Mouse (Mus musculus): Measurements from ENCODE around the gene Nat9. TPM values are rescaled to one million over a fixed set of nuclear protein-coding genes. Genes with fewer than 3 reads are reported as not detected.

Nat9 gene
- polyA plus RNA-seq, 1 experiment from 2014 or later: 20.8 TPM

GRCm38 (mm10) chr11:115157933-115158719 is 29.5 kb downstream of the Nat9 start:
- H3K27me3 ChIP-seq (ENCODE audit: control insufficient read depth, insufficient read depth, low read length): peaks cover 37% of the 10 kb centered on the region
- H3K4me3 ChIP-seq (ENCODE audit: low read length): no peak overlapping the region
- peak overlapping the region; percentile 36 for H3K4me2 ChIP-seq (ENCODE audit: low read depth, low read length)
- no peaks in the 10 kb centered on the region; the same call in 1 of the 2 replicates for H3K9me3 ChIP-seq (replicated peaks; ENCODE audit: control insufficient read depth, low read length)
- 17% methylated on average over 12 of the region's 12 CpGs for WGBS
- peaks cover 25% of the 10 kb centered on the region for H3K4me1 ChIP-seq (ENCODE audit: control insufficient read depth, insufficient read depth, low read length)
- H3K27ac ChIP-seq (ENCODE audit: low read length): peak overlapping the region; percentile 34
- ATAC-seq (replicated peaks; ENCODE audit: extremely low read depth, insufficient read depth, low FRiP score): no peak
- peak overlapping the region; percentile 12; the same call in 1 of the 2 replicates for H3K9ac ChIP-seq (ENCODE audit: low read length)
- H3K36me3 ChIP-seq (ENCODE audit: control insufficient read depth, insufficient read depth): no peaks in the 10 kb centered on the region

GRCm38 (mm10) chr11:115155053-115155634 is 32.5 kb downstream of the Nat9 start:
- ATAC-seq (replicated peaks; ENCODE audit: extremely low read depth, insufficient read depth, low FRiP score): no peak
- H3K4me1 ChIP-seq (ENCODE audit: control insufficient read depth, insufficient read depth, low read length): peaks cover 16% of the 10 kb centered on the region; the same call in 1 of the 2 replicates
- WGBS: 5% methylated on average over 5 of the region's 5 CpGs
- no peaks in the 10 kb centered on the region for H3K36me3 ChIP-seq (ENCODE audit: control insufficient read depth, insufficient read depth)
- H3K27ac ChIP-seq (ENCODE audit: low read length): no peak overlapping the region
- H3K4me3 ChIP-seq (ENCODE audit: low read length): no peak overlapping the region
- no peaks in the 10 kb centered on the region; the same call in 1 of the 2 replicates for H3K9me3 ChIP-seq (replicated peaks; ENCODE audit: control insufficient read depth, low read length)
- H3K9ac ChIP-seq (ENCODE audit: low read length): no peak overlapping the region
- H3K27me3 ChIP-seq (ENCODE audit: control insufficient read depth, insufficient read depth, low read length): peaks cover 44% of the 10 kb centered on the region
- H3K4me2 ChIP-seq (ENCODE audit: low read depth, low read length): no peak overlapping the region

GRCm38 (mm10) chr11:115153699-115154292 is 33.9 kb downstream of the Nat9 start:
- peak; percentile 57 for ATAC-seq (replicated peaks; ENCODE audit: extremely low read depth, insufficient read depth, low FRiP score)
- Histone ChIP-seq H3K4me2 (ENCODE audit: low read depth, low read length) (peak overlapping the region; percentile 61), H3K36me3 (ENCODE audit: control insufficient read depth, insufficient read depth) (no peaks in the 10 kb centered on the region), H3K27me3 (ENCODE audit: control insufficient read depth, insufficient read depth, low read length) (peaks cover 44% of the 10 kb centered on the region), H3K9me3 (replicated peaks; ENCODE audit: control insufficient read depth, low read length) (peaks cover 5% of the 10 kb centered on the region; the same call in 1 of the 2 replicates), H3K27ac (ENCODE audit: low read length) (no peak overlapping the region), H3K4me3 (ENCODE audit: low read length) (peak overlapping the region; percentile 44), H3K4me1 (ENCODE audit: control insufficient read depth, insufficient read depth, low read length) (peaks cover 16% of the 10 kb centered on the region; the same call in 1 of the 2 replicates), H3K9ac (ENCODE audit: low read length) (peak overlapping the region; percentile 22; the same call in 1 of the 2 replicates)
- under 1% methylated on average over 35 of the region's 35 CpGs for WGBS

DNA sequence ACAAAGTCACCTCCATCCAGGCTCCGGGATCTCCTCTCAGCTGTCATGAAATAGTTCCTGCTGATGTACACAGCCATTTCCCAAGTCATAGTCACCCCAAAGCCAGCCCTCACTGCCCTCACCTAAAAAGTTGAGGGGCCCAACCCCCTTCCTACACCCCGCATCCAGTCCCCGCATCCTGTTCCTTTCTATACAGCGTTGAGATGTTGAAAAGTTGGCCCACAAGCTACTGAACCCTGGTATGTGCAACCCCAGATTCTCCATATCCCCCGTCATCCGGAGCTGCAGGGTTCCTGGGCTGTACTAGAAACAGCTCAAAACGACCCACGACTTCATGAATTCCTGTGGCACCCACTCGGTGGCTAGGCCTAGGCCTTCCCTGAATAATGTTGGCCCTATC is 34.6 kb downstream of the Nat9 start:
- Histone ChIP-seq H3K36me3 (ENCODE audit: control insufficient read depth, insufficient read depth) (no peaks in the 10 kb centered on the region), H3K9ac (ENCODE audit: low read length) (no peak overlapping the region), H3K4me3 (ENCODE audit: low read length) (no peak overlapping the region), H3K27ac (ENCODE audit: low read length) (no peak overlapping the region), H3K4me1 (ENCODE audit: control insufficient read depth, insufficient read depth, low read length) (peaks cover 11% of the 10 kb centered on the region; the same call in 1 of the 2 replicates), H3K4me2 (ENCODE audit: low read depth, low read length) (no peak overlapping the region), H3K27me3 (ENCODE audit: control insufficient read depth, insufficient read depth, low read length) (peaks cover 44% of the 10 kb centered on the region), H3K9me3 (replicated peaks; ENCODE audit: control insufficient read depth, low read length) (peaks cover 5% of the 10 kb centered on the region; the same call in 1 of the 2 replicates)
- whole genome bisulfite sequencing: 68% methylated on average over 9 of the region's 9 CpGs
- ATAC-seq (replicated peaks; ENCODE audit: extremely low read depth, insufficient read depth, low FRiP score): no peak

DNA sequence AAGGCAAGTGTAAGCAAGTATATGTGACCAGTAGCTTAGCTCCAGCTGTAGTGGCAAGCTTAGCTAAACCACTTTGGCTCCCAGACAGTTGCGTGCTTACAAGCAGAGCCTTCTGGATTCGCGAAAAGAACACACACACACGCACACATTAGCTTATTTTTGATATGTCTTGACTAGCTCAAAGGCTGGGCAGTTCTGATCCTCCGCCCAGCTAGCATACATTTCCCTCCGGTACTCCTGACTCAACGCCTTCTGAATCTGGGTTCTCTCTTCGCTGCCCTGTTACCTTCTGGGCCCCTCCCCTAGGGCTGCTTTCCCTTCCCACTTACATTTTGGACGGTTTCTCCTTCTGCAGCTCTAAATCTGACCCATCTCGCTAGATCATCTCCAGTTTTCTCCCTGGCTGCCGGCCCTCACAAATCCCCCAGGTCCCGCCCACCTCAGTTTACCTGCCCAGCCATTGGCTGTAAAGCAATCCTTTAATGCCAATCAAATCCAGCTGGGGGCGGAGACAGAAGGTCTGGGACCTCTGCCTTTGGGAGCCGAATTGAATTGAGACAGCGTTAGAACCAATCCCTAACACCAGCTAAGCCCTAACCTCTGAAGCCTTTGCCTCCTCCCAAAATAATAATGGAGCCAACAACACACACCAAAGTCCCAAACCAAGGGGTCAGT is 35.8 kb downstream of the Nat9 start:
- no peak overlapping the region for H3K27ac ChIP-seq (ENCODE audit: low read length)
- peak overlapping the region; percentile 45 for H3K4me3 ChIP-seq (ENCODE audit: low read length)
- H3K9ac ChIP-seq (ENCODE audit: low read length): no peak overlapping the region
- H3K4me1 ChIP-seq (ENCODE audit: control insufficient read depth, insufficient read depth, low read length): peaks cover 11% of the 10 kb centered on the region; the same call in 1 of the 2 replicates
- peak; percentile 28; the same call in 1 of the 2 replicates for ATAC-seq (replicated peaks; ENCODE audit: extremely low read depth, insufficient read depth, low FRiP score)
- peaks cover 39% of the 10 kb centered on the region for H3K27me3 ChIP-seq (ENCODE audit: control insufficient read depth, insufficient read depth, low read length)
- WGBS: 5% methylated on average over 15 of the region's 15 CpGs
- peak overlapping the region; percentile 70 for H3K4me2 ChIP-seq (ENCODE audit: low read depth, low read length)
- no peaks in the 10 kb centered on the region for H3K36me3 ChIP-seq (ENCODE audit: control insufficient read depth, insufficient read depth)
- peaks cover 5% of the 10 kb centered on the region; the same call in 1 of the 2 replicates for H3K9me3 ChIP-seq (replicated peaks; ENCODE audit: control insufficient read depth, low read length)

GRCm38 (mm10) chr11:115150741-115151254 is 36.9 kb downstream of the Nat9 start:
- H3K4me1 ChIP-seq (ENCODE audit: control insufficient read depth, insufficient read depth, low read length): peaks cover 11% of the 10 kb centered on the region; the same call in 1 of the 2 replicates
- H3K9me3 ChIP-seq (replicated peaks; ENCODE audit: control insufficient read depth, low read length): peaks cover 5% of the 10 kb centered on the region; the same call in 1 of the 2 replicates
- no peak overlapping the region for H3K9ac ChIP-seq (ENCODE audit: low read length)
- H3K4me3 ChIP-seq (ENCODE audit: low read length): no peak overlapping the region
- peaks cover 29% of the 10 kb centered on the region for H3K27me3 ChIP-seq (ENCODE audit: control insufficient read depth, insufficient read depth, low read length)
- WGBS: 54% methylated on average over 6 of the region's 6 CpGs
- ATAC-seq (replicated peaks; ENCODE audit: extremely low read depth, insufficient read depth, low FRiP score): no peak
- H3K27ac ChIP-seq (ENCODE audit: low read length): no peak overlapping the region
- no peaks in the 10 kb centered on the region for H3K36me3 ChIP-seq (ENCODE audit: control insufficient read depth, insufficient read depth)
- H3K4me2 ChIP-seq (ENCODE audit: low read depth, low read length): no peak overlapping the region

GRCm38 (mm10) chr11:115147813-115148212 is 39.8 kb downstream of the Nat9 start:
- Histone ChIP-seq H3K4me3 (ENCODE audit: low read length) (no peak overlapping the region), H3K27ac (ENCODE audit: low read length) (no peak overlapping the region), H3K9me3 (replicated peaks; ENCODE audit: control insufficient read depth, low read length) (peaks cover 5% of the 10 kb centered on the region; the same call in 1 of the 2 replicates), H3K9ac (ENCODE audit: low read length) (no peak overlapping the region), H3K4me1 (ENCODE audit: control insufficient read depth, insufficient read depth, low read length) (0 out of 2 replicates have a peak, but pooled peaks cover 6% of the 10 kb centered on the region), H3K4me2 (ENCODE audit: low read depth, low read length) (no peak overlapping the region), H3K27me3 (ENCODE audit: control insufficient read depth, insufficient read depth, low read length) (peaks cover 5% of the 10 kb centered on the region), H3K36me3 (ENCODE audit: control insufficient read depth, insufficient read depth) (no peaks in the 10 kb centered on the region)
- ATAC-seq (replicated peaks; ENCODE audit: extremely low read depth, insufficient read depth, low FRiP score): no peak
- WGBS: 77% methylated on average over 4 of the region's 4 CpGs

DNA sequence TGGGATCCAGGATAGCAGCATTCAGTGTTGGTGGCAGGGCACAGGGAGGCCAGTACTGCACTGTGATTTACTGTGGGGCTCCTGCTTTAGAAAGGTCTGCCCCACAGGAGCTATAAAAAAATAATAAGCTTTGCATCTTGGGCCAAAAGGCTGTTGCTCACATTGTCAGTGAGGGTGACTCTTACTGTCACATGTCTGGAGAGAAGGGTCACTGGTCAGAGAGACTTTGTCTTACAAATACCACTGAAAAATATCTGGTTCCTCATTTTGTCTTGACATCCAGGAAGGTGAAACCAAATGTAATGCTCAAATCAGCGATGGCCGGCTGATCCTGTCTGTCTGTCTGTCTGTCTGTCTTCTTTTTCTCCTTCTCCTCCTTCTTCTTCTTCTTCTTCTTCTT is 45.7 kb downstream of the Nat9 start:
- WGBS: 70% methylated on average over 2 of the region's 2 CpGs
- no peaks in the 10 kb centered on the region for H3K9me3 ChIP-seq (replicated peaks; ENCODE audit: control insufficient read depth, low read length)
- no peak overlapping the region for H3K27ac ChIP-seq (ENCODE audit: low read length)
- H3K4me2 ChIP-seq (ENCODE audit: low read depth, low read length): no peak overlapping the region
- no peaks in the 10 kb centered on the region for H3K4me1 ChIP-seq (ENCODE audit: control insufficient read depth, insufficient read depth, low read length)
- H3K4me3 ChIP-seq (ENCODE audit: low read length): no peak overlapping the region
- no peaks in the 10 kb centered on the region for H3K36me3 ChIP-seq (ENCODE audit: control insufficient read depth, insufficient read depth)
- H3K9ac ChIP-seq (ENCODE audit: low read length): no peak overlapping the region
- H3K27me3 ChIP-seq (ENCODE audit: control insufficient read depth, insufficient read depth, low read length): no peaks in the 10 kb centered on the region
- ATAC-seq (replicated peaks; ENCODE audit: extremely low read depth, insufficient read depth, low FRiP score): no peak
